Mouse (Mus musculus) limb, embryonic 14.5 days (tissue): ENCODE data around the gene Kirrel3. TPM values are rescaled to one million over a fixed set of nuclear protein-coding genes. Genes with fewer than 3 reads are reported as not detected.

Experiments used
- ATAC-seq: fragments of 200-750 bp; cut with Nextera tagmentation; 2 replicates; pipeline ENCODE4 v1.8.0; 2017; ENCODE audit warnings: low read depth, moderate number of reproducible peaks, moderate TSS enrichment; ENCODE audit not compliant: low FRiP score
- DNase-seq: peaks from one replicate; pipeline ENCODE4 v3.0.0-alpha.2; 2015; ENCODE audit warnings: low spot score
- H3K27ac ChIP-seq: fragments of 300-500 bp; sonication (generic); replicated peaks from 2 replicates; pipeline ENCODE4 v1.5.1; 2014; ENCODE audit warnings: low read depth, mild to moderate bottlenecking, low read length, moderate library complexity, mixed read lengths
- H3K27me3 ChIP-seq: fragments of 300-500 bp; sonication (generic); 2 replicates; pipeline ENCODE4 v1.6.1; 2014; ENCODE audit warnings: low read length, mixed read lengths; ENCODE audit not compliant: control insufficient read depth, insufficient read depth
- H3K36me3 ChIP-seq: fragments of 300-500 bp; sonication (generic); 2 replicates; pipeline ENCODE4 v1.6.1; 2014; ENCODE audit warnings: mild to moderate bottlenecking, low read length, moderate library complexity, mixed read lengths; ENCODE audit not compliant: control insufficient read depth, insufficient read depth
- H3K4me1 ChIP-seq: fragments of 300-500 bp; sonication (generic); 2 replicates; pipeline ENCODE4 v1.6.1; 2014; ENCODE audit warnings: antibody characterized with exemption, low read length, mixed read lengths; ENCODE audit not compliant: control insufficient read depth, insufficient read depth
- H3K4me2 ChIP-seq: fragments of 300-500 bp; sonication (generic); replicated peaks from 2 replicates; pipeline ENCODE4 v1.6.1; 2014; ENCODE audit warnings: low read depth, mild to moderate bottlenecking, low read length, moderate library complexity; ENCODE audit not compliant: severe bottlenecking
- H3K4me3 ChIP-seq: fragments of 300-500 bp; sonication (generic); replicated peaks from 2 replicates; pipeline ENCODE4 v1.5.1; 2014; ENCODE audit warnings: low read length
- H3K9ac ChIP-seq: fragments of 300-500 bp; sonication (generic); 2 replicates; pipeline ENCODE4 v1.6.1; 2014; ENCODE audit warnings: mild to moderate bottlenecking, low read depth, low read length, moderate library complexity; ENCODE audit not compliant: severe bottlenecking
- H3K9me3 ChIP-seq: fragments of 300-500 bp; sonication (generic); 2 replicates; pipeline ENCODE4 v1.6.1; 2016; ENCODE audit warnings: low read length; ENCODE audit not compliant: control insufficient read depth
- POLR2A ChIP-seq: fragments of 200-500 bp; IDR thresholded peaks from 2 replicates; pipeline ENCODE4 v1.8.0; 2012; ENCODE audit warnings: inconsistent platforms, mild to moderate bottlenecking, moderate library complexity, borderline replicate concordance; ENCODE audit not compliant: insufficient read depth, insufficient read length; ENCODE audit errors: extremely low read depth
- WGBS: fragments of 180-500 bp; shearing (Covaris S2); extraction: QIAGEN DNeasy Blood & Tissue Kit; methylation state at CpG from one replicate; pipeline ENCODE4 v1.1.7; 2014; 5-methylcytosine and 5-hydroxymethylcytosine counted together
- polyA plus RNA-seq, 2 experiments: library from polyadenylated mRNA; depleted of rRNA in 1 of 2; stranded (reverse) in 1 of 2; unstranded in 1 of 2; fragments of >200 nt; fragmentation: Nextera tagmentation in 1 of 2; extraction: Ambion mirVana in 1 of 2; gene quantifications; 2 replicates each; pipeline versions ENCODE4 v1.2.1 to v1.2.3; 2012 to 2014

The Kirrel3 gene
- polyA plus RNA-seq, 2 experiments = 10.1 to 14.6 TPM

DNA sequence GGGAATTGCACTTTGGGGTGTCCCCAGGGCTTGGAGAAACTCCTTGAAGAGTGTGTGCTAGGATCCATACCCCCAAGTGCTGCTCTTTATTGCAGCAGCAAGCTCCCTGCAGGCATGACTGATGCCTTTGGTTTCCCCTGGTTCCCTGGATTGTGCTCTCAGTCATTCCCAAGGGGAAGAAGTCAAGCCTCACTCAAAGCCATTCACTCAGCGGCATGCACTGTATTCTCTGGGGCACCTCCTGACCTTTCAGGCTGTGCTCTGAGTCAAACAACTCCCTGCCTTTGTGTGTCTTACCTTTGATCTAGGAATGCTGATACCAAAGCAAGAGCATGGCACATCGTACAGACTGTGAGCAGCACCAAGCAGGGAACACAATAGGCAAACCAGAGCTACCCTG is 396.5 kb downstream of the Kirrel3 start:
- DNase-seq = no peak

DNA sequence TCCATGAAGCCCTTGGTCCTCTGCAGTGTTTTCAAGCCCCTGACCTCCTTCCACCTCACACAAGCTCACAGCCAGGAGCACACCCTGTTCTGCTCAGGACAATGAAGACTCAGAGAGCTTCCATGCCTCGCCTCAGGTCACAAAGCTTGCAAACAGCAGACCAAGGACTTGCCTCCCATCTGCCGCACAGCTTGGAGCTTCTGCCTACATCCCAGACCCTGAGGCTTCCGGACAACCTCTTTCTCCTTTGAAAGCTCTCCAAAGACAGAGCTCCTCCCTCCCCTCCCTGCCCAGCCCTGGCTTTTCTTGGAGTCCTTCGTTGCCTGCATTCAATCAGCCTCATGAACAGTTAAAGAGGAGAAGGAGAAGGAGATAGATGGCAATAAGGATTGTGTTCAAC is 397.4 kb downstream of the Kirrel3 start:
- H3K9me3 ChIP-seq = no peaks in the 10 kb centered on the region
- H3K4me3 ChIP-seq = no peak overlapping the region
- no peak overlapping the region for H3K4me2 ChIP-seq
- no peak overlapping the region for H3K27ac ChIP-seq
- no peak overlapping the region for H3K9ac ChIP-seq
- H3K27me3 ChIP-seq = no peaks in the 10 kb centered on the region
- WGBS = 35% methylated on average over 4 of the region's 4 CpGs
- no peak for TF ChIP-seq POLR2A
- DNase-seq = no peak
- no peak for ATAC-seq
- no peaks in the 10 kb centered on the region for H3K36me3 ChIP-seq
- no peaks in the 10 kb centered on the region for H3K4me1 ChIP-seq

More for the DNA sequence above, 396.5 kb downstream of the Kirrel3 start:
- H3K27ac ChIP-seq = no peak overlapping the region
- H3K4me1 ChIP-seq = no peaks in the 10 kb centered on the region
- H3K9ac ChIP-seq = no peak overlapping the region
- 7% methylated on average over 2 of the region's 2 CpGs for WGBS
- no peak overlapping the region for H3K4me3 ChIP-seq
- no peak for TF ChIP-seq POLR2A
- H3K27me3 ChIP-seq = no peaks in the 10 kb centered on the region
- H3K9me3 ChIP-seq = no peaks in the 10 kb centered on the region
- no peak overlapping the region for H3K4me2 ChIP-seq
- no peaks in the 10 kb centered on the region for H3K36me3 ChIP-seq
- ATAC-seq = no peak

DNA sequence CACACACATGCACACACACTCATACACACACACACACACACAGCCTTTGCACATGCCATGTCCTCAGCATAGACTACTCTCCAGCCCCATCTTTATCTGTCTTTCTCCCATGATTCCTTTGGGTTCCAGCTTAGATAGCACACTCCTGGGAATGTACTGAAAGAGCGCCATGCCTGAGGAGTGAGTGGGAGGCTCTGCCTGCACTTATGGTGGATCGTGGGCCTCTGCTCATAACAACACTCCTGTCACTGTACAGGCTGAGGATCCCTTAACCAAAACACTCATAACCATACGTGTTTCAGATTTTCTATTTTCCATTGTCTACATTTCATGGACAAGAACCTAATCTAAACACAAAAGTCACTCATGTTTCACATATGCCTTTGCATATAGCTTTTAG is 398.6 kb downstream of the Kirrel3 start:
- no peaks in the 10 kb centered on the region for H3K4me1 ChIP-seq
- no peaks in the 10 kb centered on the region for H3K27me3 ChIP-seq
- TF ChIP-seq POLR2A = no peak
- no peak for DNase-seq
- no peak overlapping the region for H3K4me2 ChIP-seq
- no peak overlapping the region for H3K4me3 ChIP-seq
- 93% methylated on average over 3 of the region's 3 CpGs for WGBS
- H3K36me3 ChIP-seq = no peaks in the 10 kb centered on the region
- ATAC-seq = no peak
- H3K9ac ChIP-seq = no peak overlapping the region
- H3K9me3 ChIP-seq = no peaks in the 10 kb centered on the region
- no peak overlapping the region for H3K27ac ChIP-seq

DNA sequence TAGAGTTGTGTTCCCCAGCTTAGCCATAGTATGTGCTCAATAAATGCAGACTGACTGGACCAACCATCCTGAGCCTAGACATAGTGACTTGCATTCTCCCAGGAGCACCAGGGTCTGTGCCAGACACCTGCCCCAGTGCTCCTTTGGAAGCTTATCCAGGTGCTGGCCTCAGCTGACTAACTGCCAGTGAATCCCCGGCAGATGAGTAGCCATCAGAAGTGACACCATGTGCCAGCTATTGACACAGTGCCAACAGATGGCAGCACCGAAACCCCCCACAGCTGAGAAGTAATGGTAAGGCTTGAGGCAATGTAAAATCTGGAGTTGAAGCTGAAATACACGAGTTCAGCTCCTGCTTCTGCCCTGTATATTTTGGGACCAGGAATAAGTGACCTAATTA is 399.2 kb downstream of the Kirrel3 start:
- no peak for DNase-seq

DNA sequence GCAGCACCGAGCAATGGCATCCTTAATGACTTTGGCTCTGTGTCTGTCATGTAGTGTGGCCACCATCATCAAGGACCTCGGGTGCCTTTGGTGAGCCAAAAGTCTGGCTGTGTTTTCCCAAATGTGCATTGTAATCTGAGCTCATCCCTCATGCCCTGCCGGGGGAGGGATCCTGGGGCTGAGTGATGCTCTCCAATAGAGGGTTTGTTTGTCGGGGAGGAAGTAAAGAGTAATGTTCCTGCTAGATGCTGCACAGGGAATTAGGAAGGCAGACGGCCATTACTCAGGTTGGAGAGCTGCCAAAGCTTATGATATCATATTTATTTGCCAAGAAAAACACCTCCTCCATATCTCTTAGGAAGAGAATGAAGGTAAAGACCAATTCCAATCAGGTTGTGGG is 401.1 kb downstream of the Kirrel3 start:
- ATAC-seq (no peak), DNase-seq (peak; percentile 11)
- TF ChIP-seq POLR2A = no peak
- H3K27me3 ChIP-seq = no peaks in the 10 kb centered on the region
- H3K4me3 ChIP-seq = no peak overlapping the region
- no peaks in the 10 kb centered on the region for H3K9me3 ChIP-seq
- no peak overlapping the region for H3K27ac ChIP-seq
- H3K4me1 ChIP-seq = no peaks in the 10 kb centered on the region
- WGBS = 29% methylated on average over 5 of the region's 5 CpGs
- no peak overlapping the region for H3K9ac ChIP-seq
- H3K4me2 ChIP-seq = no peak overlapping the region
- H3K36me3 ChIP-seq = no peaks in the 10 kb centered on the region

More for the DNA sequence above, 399.2 kb downstream of the Kirrel3 start:
- Histone ChIP-seq H3K27me3 (no peaks in the 10 kb centered on the region), H3K36me3 (no peaks in the 10 kb centered on the region), H3K4me3 (no peak overlapping the region), H3K27ac (no peak overlapping the region), H3K4me1 (no peaks in the 10 kb centered on the region), H3K9ac (no peak overlapping the region), H3K4me2 (no peak overlapping the region), H3K9me3 (no peaks in the 10 kb centered on the region)
- no peak for TF ChIP-seq POLR2A
- WGBS = 77% methylated on average over 3 of the region's 3 CpGs
- ATAC-seq = no peak

DNA sequence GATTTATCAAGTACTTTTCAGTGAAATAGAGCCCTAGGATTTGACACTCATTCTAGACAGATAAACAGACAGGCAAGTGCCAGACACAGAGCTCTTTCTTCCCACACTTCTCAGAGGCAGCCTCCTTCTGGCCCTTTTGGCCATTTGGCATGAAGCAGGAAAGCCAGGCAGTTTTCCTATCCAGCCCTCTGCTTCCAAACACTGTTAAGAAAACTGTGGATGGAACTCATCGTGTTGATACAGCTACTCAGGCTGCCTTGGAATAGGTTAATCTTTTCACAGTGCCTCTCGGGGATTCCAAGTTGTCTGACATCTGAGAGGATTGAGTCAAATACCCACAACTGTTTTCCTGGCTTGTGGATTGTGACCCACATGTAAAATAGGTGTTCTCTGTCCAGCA is 401.5 kb downstream of the Kirrel3 start:
- H3K27me3 ChIP-seq = no peaks in the 10 kb centered on the region
- no peaks in the 10 kb centered on the region for H3K9me3 ChIP-seq
- H3K4me2 ChIP-seq = no peak overlapping the region
- 39% methylated on average over 2 of the region's 2 CpGs for WGBS
- H3K4me3 ChIP-seq = no peak overlapping the region
- DNase-seq (no peak), ATAC-seq (no peak)
- H3K27ac ChIP-seq = no peak overlapping the region
- TF ChIP-seq POLR2A = no peak
- H3K9ac ChIP-seq = no peak overlapping the region
- no peaks in the 10 kb centered on the region for H3K36me3 ChIP-seq
- H3K4me1 ChIP-seq = no peaks in the 10 kb centered on the region
